Mouse (Mus musculus) heart, embryonic 15.5 days (tissue): ENCODE results near the gene Vmn2r25. TPM values are rescaled to one million over a fixed set of nuclear protein-coding genes. Genes with fewer than 3 reads are reported as not detected.
"Not testable (repeated sequence)": the region's sequence is repeated elsewhere in the genome, so short reads cannot be mapped to it uniquely, and the experiment has no call there.

Experiments
- ATAC-seq: fragments of 200-750 bp; cut with Nextera tagmentation; replicated peaks from 2 replicates; pipeline ENCODE4 v1.8.0; 2017; ENCODE audit warnings: low read depth, moderate TSS enrichment; ENCODE audit not compliant: insufficient number of reproducible peaks, insufficient read depth, low FRiP score
- H3K27ac ChIP-seq: fragments of 300-500 bp; sonication (generic); 2 replicates; pipeline ENCODE4 v1.5.1; 2015; ENCODE audit warnings: mild to moderate bottlenecking, inconsistent platforms
- H3K27me3 ChIP-seq: fragments of 300-500 bp; sonication (generic); 2 replicates; pipeline ENCODE4 v1.6.1; 2015; ENCODE audit warnings: inconsistent platforms
- H3K36me3 ChIP-seq: fragments of 300-500 bp; sonication (generic); 2 replicates; pipeline ENCODE4 v1.6.1; 2015; ENCODE audit warnings: mild to moderate bottlenecking, inconsistent platforms
- H3K4me1 ChIP-seq: fragments of 300-500 bp; sonication (generic); replicated peaks from 2 replicates; pipeline ENCODE4 v1.6.1; 2015; ENCODE audit warnings: inconsistent platforms
- H3K4me2 ChIP-seq: fragments of 300-500 bp; sonication (generic); 2 replicates; pipeline ENCODE4 v1.6.1; 2015; ENCODE audit warnings: inconsistent platforms, mild to moderate bottlenecking, moderate library complexity
- H3K4me3 ChIP-seq: fragments of 300-500 bp; sonication (generic); 2 replicates; pipeline ENCODE4 v1.5.1; 2015; ENCODE audit warnings: mild to moderate bottlenecking, inconsistent platforms
- H3K9ac ChIP-seq: fragments of 300-500 bp; sonication (generic); 2 replicates; pipeline ENCODE4 v1.6.1; 2015; ENCODE audit warnings: mild to moderate bottlenecking, inconsistent platforms
- H3K9me3 ChIP-seq: fragments of 300-500 bp; sonication (generic); replicated peaks from 2 replicates; pipeline ENCODE4 v1.6.1; 2016; ENCODE audit warnings: inconsistent platforms
- WGBS: fragments of 180-500 bp; shearing (Covaris S2); methylation state at CpG from one replicate; pipeline ENCODE4 v1.1.7; 2015; ENCODE audit warnings: mixed read lengths; 5-methylcytosine and 5-hydroxymethylcytosine counted together
- polyA plus RNA-seq: library from polyadenylated mRNA; unstranded; fragments of >200 nt; fragmentation: Nextera tagmentation; extraction: Ambion mirVana; gene quantifications from 2 replicates; pipeline ENCODE4 v1.2.1, GENCODE M21; 2015

Gene Vmn2r25
- polyA plus RNA-seq, result not detected in 2 replicates

DNA sequence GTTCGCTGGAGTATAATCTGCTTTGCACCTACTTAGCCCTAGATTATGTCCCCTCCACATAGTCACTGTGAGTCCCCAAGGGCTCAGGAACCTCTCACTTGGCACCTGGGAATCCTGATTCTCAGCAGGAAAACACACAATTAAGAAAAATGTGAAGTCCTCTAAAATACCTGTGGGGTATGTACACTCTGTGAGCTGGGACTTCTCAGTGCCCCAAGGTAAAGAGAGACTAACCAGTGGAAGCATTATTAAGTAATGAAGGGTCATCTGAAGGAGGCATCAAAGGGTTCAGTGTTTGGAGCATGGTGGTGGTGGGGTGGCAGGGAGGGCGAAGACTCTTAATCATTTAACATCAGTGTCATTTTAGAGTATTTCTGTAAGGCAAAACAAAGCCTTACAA is at the start of gene Vmn2r25:
Gene Vmn2r25, minus strand, starts transcription at position 101 of the 400 bp plus-strand sequence.
- ATAC-seq, H3K9ac ChIP-seq, H3K9me3 ChIP-seq, H3K4me3 ChIP-seq, H3K4me1 ChIP-seq, H3K27ac ChIP-seq, H3K27me3 ChIP-seq, H3K36me3 ChIP-seq, H3K4me2 ChIP-seq: not testable (repeated sequence)
- WGBS, result 42% methylated on average over 2 of the region's 2 CpGs

DNA sequence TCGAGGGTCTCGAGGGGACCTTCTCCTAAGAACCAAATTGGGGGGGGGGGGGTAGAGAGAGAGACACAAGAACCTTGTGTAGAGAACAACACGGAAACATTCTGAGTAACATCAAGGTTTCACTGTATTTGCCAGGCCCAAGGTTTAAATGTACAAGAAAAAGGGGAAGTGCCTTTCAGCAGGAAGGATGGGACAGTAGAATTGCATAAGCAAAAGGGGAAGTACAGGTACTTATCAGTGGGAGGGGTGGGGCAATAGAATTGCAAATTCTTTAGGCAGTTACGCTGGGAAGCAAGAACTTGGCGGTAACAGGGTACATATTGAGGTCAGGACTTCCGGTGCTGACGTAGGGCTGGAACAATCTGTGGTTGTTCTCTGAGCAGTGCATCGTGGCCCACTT is 33.3 kb downstream of the Vmn2r25 start:
- Histone ChIP-seq H3K27ac (no peak overlapping the region), H3K27me3 (no peaks in the 10 kb centered on the region), H3K36me3 (no peaks in the 10 kb centered on the region), H3K9ac (no peak overlapping the region), H3K4me1 (no peaks in the 10 kb centered on the region), H3K4me2 (no peak overlapping the region), H3K4me3 (no peak overlapping the region), H3K9me3 (no peaks in the 10 kb centered on the region)
- WGBS, result 73% methylated on average over 8 of the region's 8 CpGs
- no peak for ATAC-seq

DNA sequence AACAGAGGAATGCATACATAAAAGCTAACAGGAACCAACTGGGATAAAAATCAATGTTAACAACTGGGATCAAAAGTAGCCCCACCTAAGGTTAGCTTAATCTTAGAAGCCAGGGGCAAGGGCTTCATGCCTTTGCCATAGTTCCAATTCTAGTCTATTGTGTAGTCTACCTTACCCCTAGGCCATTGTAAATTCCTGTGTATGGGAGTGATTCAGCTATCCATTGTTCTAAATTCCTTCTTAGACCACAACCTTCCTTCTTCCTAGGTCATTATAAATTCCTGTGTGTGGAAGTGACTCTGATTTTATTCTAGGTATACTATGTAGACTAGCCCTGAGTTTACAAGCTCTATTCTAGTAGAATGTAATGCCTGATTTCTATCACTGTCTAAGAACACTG is 43.0 kb downstream of the Vmn2r25 start:
- H3K4me2 ChIP-seq, H3K27ac ChIP-seq, H3K4me1 ChIP-seq, H3K36me3 ChIP-seq, ATAC-seq, H3K27me3 ChIP-seq, H3K9ac ChIP-seq, H3K4me3 ChIP-seq, H3K9me3 ChIP-seq: not testable (repeated sequence)

DNA sequence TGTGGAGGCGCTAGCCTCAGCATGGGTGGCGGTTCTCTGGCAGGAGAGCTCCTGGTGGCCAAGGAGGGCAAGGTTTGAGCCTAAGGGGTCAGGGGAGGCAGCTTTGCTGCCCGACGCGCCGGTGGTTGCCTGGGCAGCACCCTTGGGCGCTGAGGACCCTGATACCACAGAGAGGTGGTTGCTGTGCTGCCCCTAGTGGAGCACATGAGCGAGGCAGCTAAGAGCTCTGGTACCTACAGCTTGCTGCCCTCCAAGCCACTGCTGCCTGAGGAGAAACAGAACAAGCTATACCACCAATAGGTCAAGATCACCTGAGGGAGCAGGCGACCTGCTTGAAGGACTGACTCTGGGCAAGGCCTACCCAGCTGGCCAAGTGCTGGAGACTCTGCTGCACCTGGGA is 59.5 kb downstream of the Vmn2r25 start:
- 32% methylated on average over 9 of the region's 9 CpGs for WGBS
- no peak for ATAC-seq

DNA sequence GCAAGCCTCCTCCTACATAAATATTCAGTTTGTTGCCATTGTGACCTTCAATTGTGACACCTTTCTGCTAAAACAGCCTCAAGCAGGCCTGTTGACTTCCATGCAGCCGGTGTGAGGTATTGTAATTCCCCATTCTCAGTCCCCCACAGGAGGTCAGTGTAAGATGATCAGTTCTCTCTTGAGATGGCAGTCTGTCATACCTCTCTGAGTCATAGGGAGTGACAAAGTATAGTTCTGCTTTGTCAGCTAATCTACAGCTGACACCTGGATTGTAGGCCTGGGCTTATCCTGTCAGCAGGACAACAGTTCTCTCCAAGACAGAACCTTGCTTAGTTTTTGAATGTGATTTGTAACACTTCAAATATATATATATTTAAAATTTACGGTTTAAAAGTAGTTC is 68.4 kb downstream of the Vmn2r25 start:
- H3K4me2 ChIP-seq, result no peak overlapping the region
- no peaks in the 10 kb centered on the region for H3K36me3 ChIP-seq
- no peaks in the 10 kb centered on the region for H3K27me3 ChIP-seq
- no peak for ATAC-seq
- no peaks in the 10 kb centered on the region for H3K4me1 ChIP-seq
- no peak overlapping the region for H3K9ac ChIP-seq
- no peak overlapping the region for H3K27ac ChIP-seq
- no peak overlapping the region for H3K4me3 ChIP-seq
- 63% methylated on average over 2 of the region's 2 CpGs for WGBS
- no peaks in the 10 kb centered on the region for H3K9me3 ChIP-seq

More for the DNA sequence above, 59.5 kb downstream of the Vmn2r25 start:
- no peak overlapping the region for H3K9ac ChIP-seq
- H3K4me3 ChIP-seq, result no peak overlapping the region
- no peaks in the 10 kb centered on the region for H3K27me3 ChIP-seq
- H3K36me3 ChIP-seq, result no peaks in the 10 kb centered on the region
- no peaks in the 10 kb centered on the region for H3K4me1 ChIP-seq
- no peak overlapping the region for H3K27ac ChIP-seq
- no peak overlapping the region for H3K4me2 ChIP-seq
- H3K9me3 ChIP-seq, result no peaks in the 10 kb centered on the region

DNA sequence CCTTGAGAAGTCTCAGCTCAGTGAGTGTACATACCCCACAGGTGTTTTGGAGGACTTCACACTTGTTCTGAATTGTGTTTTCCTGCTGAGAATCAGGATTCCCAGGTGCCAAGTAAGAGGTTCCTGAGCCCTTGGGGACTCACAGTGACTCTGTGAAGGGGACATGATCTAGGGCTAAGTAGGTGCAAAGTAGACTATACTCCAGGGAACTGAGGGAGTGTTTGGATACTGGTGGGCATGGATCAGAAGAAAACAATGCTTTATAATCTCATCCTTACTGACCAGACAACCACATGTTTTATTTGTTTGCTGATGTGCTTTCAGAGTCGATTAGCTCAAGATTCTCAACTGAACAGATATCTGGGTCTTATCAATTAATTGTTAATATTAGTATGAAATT is 74.7 kb downstream of the Vmn2r25 start, which contains the start of gene Vmn2r24:
Gene Vmn2r24, plus strand, starts transcription at position 301 of the 400 bp plus-strand sequence.
- no peak within 1 kb of the TSS for H3K4me3 ChIP-seq
- H3K9ac ChIP-seq, result no peak within 1 kb of the TSS
- no peaks in the 10 kb centered on the region for H3K9me3 ChIP-seq
- no peaks in the 10 kb centered on the region for H3K27me3 ChIP-seq
- no peaks in the 10 kb centered on the region for H3K4me1 ChIP-seq
- H3K4me2 ChIP-seq, result no peak within 1 kb of the TSS
- no peak within 1 kb of the TSS for H3K27ac ChIP-seq
- 44% methylated on average over 1 of the region's 1 CpGs for WGBS
- no peaks in the 10 kb centered on the region for H3K36me3 ChIP-seq
- no peak for ATAC-seq

Other genes starting within 250 kb of the Vmn2r25 start
- gene Vmn2r22, start 202.7 kb downstream of the Vmn2r25 start, polyA plus RNA-seq, result not detected in 2 replicates
- gene Vmn2r23, start 150.8 kb downstream of the Vmn2r25 start, polyA plus RNA-seq, result not detected in 2 replicates
- gene Vmn2r24, start 74.6 kb downstream of the Vmn2r25 start, polyA plus RNA-seq, result not detected in 2 replicates
- not detected in 2 replicates for gene Vmn2r26, start 171.1 kb upstream of the Vmn2r25 start, polyA plus RNA-seq